Mouse (Mus musculus) CD4-positive, CD25-positive, alpha-beta regulatory T cell (primary cell): ENCODE results near the gene Zfhx3. TPM values are rescaled to one million over a fixed set of nuclear protein-coding genes. Genes with fewer than 3 reads are reported as not detected.

Experiments used
- polyA plus RNA-seq: library from polyadenylated mRNA; unstranded; fragments of 100-300 nt; shearing (Covaris generic); gene quantifications from one replicate; pipeline ENCODE4 v1.2.1, GENCODE M21; 2017

Zfhx3 gene
- polyA plus RNA-seq: 0.31 TPM

GRCm38 (mm10) chr8:107941922-107942694, at the start of gene Zfhx3:
Zfhx3 (plus strand) TSS chr8:107942644.

